Mouse (Mus musculus): ENCODE measurements at regions not wholly inside any gene's neighbourhood (a gene's known extent, or its start where the extent isn't known, plus 50 kb on each side); places are given as distances from the start of the nearest gene placed in this dataset.

DNA sequence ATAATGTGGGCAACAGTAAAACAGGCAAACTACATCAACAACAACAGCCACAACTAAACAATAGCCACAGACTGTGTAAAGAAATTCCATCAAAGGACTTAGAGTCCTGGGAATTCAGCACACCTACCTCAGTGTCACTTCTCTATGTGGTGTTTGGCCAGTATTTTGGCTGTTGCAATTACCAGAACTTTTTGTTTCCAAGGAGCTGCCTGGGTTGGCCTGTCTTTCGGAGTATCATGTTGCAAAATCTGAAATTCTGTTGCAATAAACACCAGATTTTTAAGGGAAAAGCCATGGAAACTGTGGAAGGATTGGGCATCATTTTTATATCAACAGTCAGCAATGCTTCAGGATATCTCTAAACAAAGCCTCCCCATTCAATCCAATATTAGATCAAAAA is 275.1 kb upstream of the Gm11146 start:
- TF ChIP-seq CTCF (IDR thresholded peaks at IDR 0.05 in 2 of 3, conservative IDR thresholded peaks at IDR 0.05 in 1 of 3; ENCODE audit: control insufficient read depth in 1 of 3, insufficient read depth in 1 of 3, low read depth in 2 of 3, low read length in 3 of 3, poor library complexity in 1 of 3, severe bottlenecking in 1 of 3) (no peak), JUND (IDR thresholded peaks at IDR 0.05; ENCODE audit: low read depth, low read length) (no peak), POLR2A (IDR thresholded peaks at IDR 0.05; ENCODE audit: control insufficient read depth in 1 of 2, insufficient read depth in 1 of 2, low read depth in 1 of 2, low read length in 2 of 2, poor library complexity in 1 of 2) (no peak), MAZ (IDR thresholded peaks at IDR 0.05; ENCODE audit: low read depth, low read length) (no peak), MEF2A (IDR thresholded peaks at IDR 0.05; ENCODE audit: extremely low read depth, insufficient replicate concordance, low read depth, low read length, poor library complexity, severe bottlenecking) (no peak), CHD1 (IDR thresholded peaks at IDR 0.05; ENCODE audit: low read depth, low read length) (no peak), USF2 (IDR thresholded peaks at IDR 0.05; ENCODE audit: borderline replicate concordance in 1 of 2, insufficient read depth in 1 of 2, low read depth in 1 of 2, low read length in 2 of 2) (no peak), EP300 (IDR thresholded peaks at IDR 0.05; ENCODE audit: low read depth in 1 of 2, low read length in 2 of 2) (no peak), MYC (IDR thresholded peaks at IDR 0.05; ENCODE audit: low read depth, low read length) (no peak), ELF1 (IDR thresholded peaks at IDR 0.05; ENCODE audit: low read depth, low read length) (no peak), TBP (IDR thresholded peaks at IDR 0.05; ENCODE audit: low read depth, low read length) (no peak), TAL1 (IDR thresholded peaks at IDR 0.05; ENCODE audit: low read length) (no peak), POLR2AphosphoS5 (IDR thresholded peaks at IDR 0.05; ENCODE audit: borderline replicate concordance, low read depth, low read length) (no peak), MAX (IDR thresholded peaks at IDR 0.05; ENCODE audit: low read length) (no peak)
